Mouse (Mus musculus) embryonic facial prominence, embryonic 13.5 days (tissue): Measurements from ENCODE around the gene Fgf18. TPM values are rescaled to one million over a fixed set of nuclear protein-coding genes. Genes with fewer than 3 reads are reported as not detected.

ENCODE experiments used
- ATAC-seq: fragments of 200-750 bp; cut with Nextera tagmentation; 2 replicates; pipeline ENCODE4 v1.8.0; 2017; ENCODE audit warnings: low read depth; ENCODE audit not compliant: insufficient number of reproducible peaks, insufficient read depth, low FRiP score, low TSS enrichment
- H3K27ac ChIP-seq: fragments of 300-500 bp; sonication (generic); 2 replicates; pipeline ENCODE4 v1.5.1; 2015; ENCODE audit warnings: moderate library complexity, mild to moderate bottlenecking, inconsistent platforms
- H3K27me3 ChIP-seq: fragments of 300-500 bp; sonication (generic); 2 replicates; pipeline ENCODE4 v1.6.1; 2015; ENCODE audit warnings: mild to moderate bottlenecking, inconsistent platforms
- H3K36me3 ChIP-seq: fragments of 300-500 bp; sonication (generic); 2 replicates; pipeline ENCODE4 v1.6.1; 2015; ENCODE audit warnings: mild to moderate bottlenecking, inconsistent platforms
- H3K4me1 ChIP-seq: fragments of 300-500 bp; sonication (generic); 2 replicates; pipeline ENCODE4 v1.6.1; 2015; ENCODE audit warnings: inconsistent platforms
- H3K4me2 ChIP-seq: fragments of 300-500 bp; sonication (generic); 2 replicates; pipeline ENCODE4 v1.6.1; 2015; ENCODE audit warnings: moderate library complexity, mild to moderate bottlenecking, inconsistent platforms
- H3K4me3 ChIP-seq: fragments of 300-500 bp; sonication (generic); 2 replicates; pipeline ENCODE4 v1.5.1; 2015; ENCODE audit warnings: mild to moderate bottlenecking, inconsistent platforms
- H3K9ac ChIP-seq: fragments of 300-500 bp; sonication (generic); 2 replicates; pipeline ENCODE4 v1.6.1; 2015; ENCODE audit warnings: mild to moderate bottlenecking, inconsistent platforms
- H3K9me3 ChIP-seq: fragments of 300-500 bp; sonication (generic); 2 replicates; pipeline ENCODE4 v1.6.1; 2016; ENCODE audit warnings: inconsistent platforms
- WGBS: fragments of 180-500 bp; shearing (Covaris S2); methylation state at CpG from one replicate; pipeline ENCODE4 v1.1.7; 2015; ENCODE audit warnings: mixed read lengths; 5-methylcytosine and 5-hydroxymethylcytosine counted together
- polyA plus RNA-seq: library from polyadenylated mRNA; unstranded; fragments of >200 nt; fragmentation: Nextera tagmentation; extraction: Ambion mirVana; gene quantifications from 2 replicates; pipeline ENCODE4 v1.2.1, GENCODE M21; 2015

Fgf18 gene
- polyA plus RNA-seq, 1 experiment from 2014 or later: 13.7 TPM

GRCm38 (mm10) chr11:33081175-33081574, 66.0 kb downstream of the Fgf18 start:
- no peaks in the 10 kb centered on the region for H3K36me3 ChIP-seq
- H3K4me2 ChIP-seq: no peak overlapping the region
- H3K9me3 ChIP-seq: no peaks in the 10 kb centered on the region
- H3K4me3 ChIP-seq: no peak overlapping the region
- H3K9ac ChIP-seq: no peak overlapping the region
- peaks cover 9% of the 10 kb centered on the region for H3K27me3 ChIP-seq
- H3K4me1 ChIP-seq: peaks cover 19% of the 10 kb centered on the region
- no peak overlapping the region for H3K27ac ChIP-seq
- 80% methylated on average over 3 of the region's 3 CpGs for WGBS
- ATAC-seq: no peak

GRCm38 (mm10) chr11:33080046-33080808, 67.0 kb downstream of the Fgf18 start:
- Histone ChIP-seq H3K9ac (no peak overlapping the region), H3K4me1 (peaks cover 28% of the 10 kb centered on the region), H3K9me3 (no peaks in the 10 kb centered on the region), H3K4me2 (no peak overlapping the region), H3K27ac (no peak overlapping the region), H3K36me3 (no peaks in the 10 kb centered on the region), H3K27me3 (peaks cover 9% of the 10 kb centered on the region), H3K4me3 (no peak overlapping the region)
- ATAC-seq: no peak
- 65% methylated on average over 16 of the region's 16 CpGs for WGBS

GRCm38 (mm10) chr11:33079424-33079823, 67.8 kb downstream of the Fgf18 start:
- Histone ChIP-seq H3K9me3 (no peaks in the 10 kb centered on the region), H3K4me3 (no peak overlapping the region), H3K4me1 (peaks cover 34% of the 10 kb centered on the region), H3K27ac (no peak overlapping the region), H3K27me3 (peaks cover 9% of the 10 kb centered on the region), H3K9ac (no peak overlapping the region), H3K36me3 (no peaks in the 10 kb centered on the region), H3K4me2 (no peak overlapping the region)
- no peak for ATAC-seq
- WGBS: 74% methylated on average over 6 of the region's 6 CpGs

- WGBS: 30% methylated on average over 7 of the region's 7 CpGs
- H3K4me1 ChIP-seq: peaks cover 32% of the 10 kb centered on the region
- H3K9me3 ChIP-seq: no peaks in the 10 kb centered on the region
- no peak overlapping the region for H3K4me2 ChIP-seq
- peaks cover 9% of the 10 kb centered on the region for H3K27me3 ChIP-seq
- no peak overlapping the region for H3K9ac ChIP-seq
- ATAC-seq: no peak
- H3K27ac ChIP-seq: peak overlapping the region; percentile 78; the same call in 1 of the 2 replicates
- H3K36me3 ChIP-seq: no peaks in the 10 kb centered on the region
- no peak overlapping the region for H3K4me3 ChIP-seq
Measured at GRCm38 (mm10) chr11:33078036-33078435, 69.2 kb downstream of the Fgf18 start.

GRCm38 (mm10) chr11:33075293-33075692, 71.9 kb downstream of the Fgf18 start:
- Histone ChIP-seq H3K27ac (peak overlapping the region; percentile 39), H3K4me3 (no peak overlapping the region), H3K4me2 (no peak overlapping the region), H3K27me3 (peaks cover 9% of the 10 kb centered on the region), H3K9me3 (no peaks in the 10 kb centered on the region), H3K4me1 (peaks cover 36% of the 10 kb centered on the region), H3K9ac (no peak overlapping the region), H3K36me3 (no peaks in the 10 kb centered on the region)
- ATAC-seq: 0 out of 2 replicates have a peak, but pooled peaks have one; percentile 28
- WGBS: 42% methylated on average over 8 of the region's 8 CpGs

- H3K9me3 ChIP-seq: no peaks in the 10 kb centered on the region
- no peak for ATAC-seq
Measured at GRCm38 (mm10) chr11:33074541-33074940, 72.7 kb downstream of the Fgf18 start.

GRCm38 (mm10) chr11:33071358-33071922, 75.8 kb downstream of the Fgf18 start:
- Histone ChIP-seq H3K4me1 (peaks cover 21% of the 10 kb centered on the region), H3K9me3 (no peaks in the 10 kb centered on the region), H3K27me3 (no peaks in the 10 kb centered on the region; the same call in 1 of the 2 replicates), H3K27ac (no peak overlapping the region), H3K9ac (no peak overlapping the region), H3K36me3 (no peaks in the 10 kb centered on the region), H3K4me3 (no peak overlapping the region), H3K4me2 (no peak overlapping the region)
- WGBS: 84% methylated on average over 5 of the region's 5 CpGs
- no peak for ATAC-seq

More at GRCm38 (mm10) chr11:33074541-33074940, 72.7 kb downstream of the Fgf18 start:
- H3K4me2 ChIP-seq: no peak overlapping the region
- H3K36me3 ChIP-seq: no peaks in the 10 kb centered on the region
- no peak overlapping the region for H3K4me3 ChIP-seq
- peak overlapping the region; percentile 40; the same call in 1 of the 2 replicates for H3K9ac ChIP-seq
- H3K27ac ChIP-seq: peak overlapping the region; percentile 39
- peaks cover 8% of the 10 kb centered on the region for H3K27me3 ChIP-seq
- H3K4me1 ChIP-seq: peaks cover 36% of the 10 kb centered on the region
- WGBS: 79% methylated on average over 7 of the region's 7 CpGs

- 64% methylated on average over 6 of the region's 6 CpGs for WGBS
- no peak overlapping the region; the same call in 1 of the 2 replicates for H3K27ac ChIP-seq
- ATAC-seq: peak; percentile 37; the same call in 1 of the 2 replicates
- H3K27me3 ChIP-seq: no peaks in the 10 kb centered on the region
- no peak overlapping the region for H3K4me3 ChIP-seq
- no peaks in the 10 kb centered on the region for H3K36me3 ChIP-seq
- peaks cover 15% of the 10 kb centered on the region for H3K4me1 ChIP-seq
- H3K9ac ChIP-seq: no peak overlapping the region
- no peaks in the 10 kb centered on the region for H3K9me3 ChIP-seq
- no peak overlapping the region for H3K4me2 ChIP-seq
Measured at GRCm38 (mm10) chr11:33070520-33070919, 76.7 kb downstream of the Fgf18 start.

Other genes starting within 250 kb of the Fgf18 start
- gene Npm1, start 15.8 kb upstream of the Fgf18 start, polyA plus RNA-seq: 1,092 and 1,164 TPM in 2 replicates
- gene Tlx3, start 56.2 kb upstream of the Fgf18 start, polyA plus RNA-seq: 1.3 TPM in 1 of 2 replicates, not detected in the other
- gene Gm12117, start 129.3 kb upstream of the Fgf18 start, polyA plus RNA-seq: not detected in 2 replicates